ENCODE assay signal across 9 mouse cellular contexts in genomic region chr9:20812537-20813271, GRCm38 (mm10). TPM values are rescaled to one million over a fixed set of nuclear protein-coding genes. Genes with fewer than 3 reads are reported as not detected.
DNase-seq lines count a peak whose midpoint lies in the region; ATAC-seq and TF ChIP-seq lines count a peak whose summit lies in the region.
"Had no signal": no experiment of that assay in that cellular context is flagged by ENCODE, and none has a peak within 500 bp of the region (broad histone marks: within the 10 kb centered on the region; RNA-seq: fewer than 3 reads in every experiment).

No protein-coding gene starts in this region.

- H3K27ac ChIP-seq in forebrain, postnatal 0 days (ENCODE audit: low read depth, low read length), result no peak overlapping the region
- no peak overlapping the region for H3K27ac ChIP-seq in forebrain, embryonic 16.5 days (ENCODE audit: low read length)
- no peak overlapping the region for H3K27ac ChIP-seq in heart, embryonic 15.5 days
- no peak overlapping the region for H3K27ac ChIP-seq in liver, embryonic 13.5 days

- H3K4me1 ChIP-seq in forebrain, postnatal 0 days (ENCODE audit: insufficient read depth), result no peaks in the 10 kb centered on the region
- peaks cover 5% of the 10 kb centered on the region; the same call in 1 of the 2 replicates for H3K4me1 ChIP-seq in forebrain, embryonic 16.5 days (replicated peaks; ENCODE audit: control insufficient read depth, insufficient read depth, low read length)
- peaks cover 11% of the 10 kb centered on the region for H3K4me1 ChIP-seq in heart, embryonic 15.5 days (replicated peaks)
- H3K4me1 ChIP-seq in liver, embryonic 13.5 days (replicated peaks), result peaks cover 14% of the 10 kb centered on the region

- no peak for DNase-seq in forebrain, postnatal 0 days
- DNase-seq in CD4-positive helper T cell, adult 2 months (ENCODE audit: low read depth, low spot score), result peak; percentile 17
- peak; percentile 69 for DNase-seq in embryo, embryonic 10.5 days (ENCODE audit: low spot score)
- peak; percentile 16 for DNase-seq in liver, embryonic 13.5 days
- peak; percentile 29 for DNase-seq in yolk sac, embryonic 10.5 days (ENCODE audit: low spot score)
- no peak for DNase-seq in cerebellum, postnatal 4 days (ENCODE audit: low spot score in 2 of 2)

- TF ChIP-seq CTCF in forebrain, postnatal 0 days (IDR thresholded peaks at IDR 0.05; ENCODE audit: low read depth), result 0 out of 2 replicates have a peak, but pooled peaks have one; percentile 23

- WGBS in forebrain, postnatal 0 days, result 20% methylated on average over 19 of the region's 19 CpGs
- 14% methylated on average over 19 of the region's 19 CpGs for WGBS in forebrain, embryonic 16.5 days
- WGBS in heart, embryonic 15.5 days, result 13% methylated on average over 19 of the region's 19 CpGs
- WGBS in liver, embryonic 13.5 days (ENCODE audit: insufficient replicate concordance), result 11% methylated on average over 19 of the region's 19 CpGs

- no peak overlapping the region for H3K4me2 ChIP-seq in forebrain, postnatal 0 days (ENCODE audit: low read depth)
- H3K4me2 ChIP-seq in forebrain, embryonic 16.5 days (ENCODE audit: low read length), result no peak overlapping the region
- H3K4me2 ChIP-seq in heart, embryonic 15.5 days, result 0 out of 2 replicates have a peak overlapping the region, but pooled peaks have one; percentile 2
- no peak overlapping the region for H3K4me2 ChIP-seq in liver, embryonic 13.5 days

- H3K4me3 ChIP-seq in forebrain, postnatal 0 days (ENCODE audit: low read depth, low read length), result no peak overlapping the region
- H3K4me3 ChIP-seq in forebrain, embryonic 16.5 days (replicated peaks; ENCODE audit: low read length), result no peak overlapping the region
- no peak overlapping the region for H3K4me3 ChIP-seq in heart, embryonic 15.5 days
- no peak overlapping the region for H3K4me3 ChIP-seq in liver, embryonic 13.5 days (replicated peaks)

- ATAC-seq in forebrain, postnatal 0 days, result peak; percentile 32; the same call in 1 of the 2 replicates
- ATAC-seq in forebrain, embryonic 16.5 days, result no peak
- ATAC-seq in heart, embryonic 15.5 days (replicated peaks; ENCODE audit: insufficient number of reproducible peaks, insufficient read depth, low FRiP score, low read depth), result no peak
- ATAC-seq in liver, embryonic 13.5 days (ENCODE audit: low read depth), result no peak

- peaks cover 3% of the 10 kb centered on the region for H3K27me3 ChIP-seq in forebrain, postnatal 0 days (ENCODE audit: insufficient read depth, low read length)
- H3K27me3 ChIP-seq in forebrain, embryonic 16.5 days (replicated peaks; ENCODE audit: control insufficient read depth, insufficient read depth, low read length), result 0 out of 2 replicates have a peak, but pooled peaks cover 5% of the 10 kb centered on the region
- H3K27me3 ChIP-seq in heart, embryonic 15.5 days, result peaks cover 48% of the 10 kb centered on the region
- peaks cover 53% of the 10 kb centered on the region for H3K27me3 ChIP-seq in liver, embryonic 13.5 days

- no peaks in the 10 kb centered on the region for H3K9me3 ChIP-seq in forebrain, postnatal 0 days (ENCODE audit: low read length)
- H3K9me3 ChIP-seq in forebrain, embryonic 16.5 days (ENCODE audit: control insufficient read depth, low read length), result no peaks in the 10 kb centered on the region
- H3K9me3 ChIP-seq in heart, embryonic 15.5 days (replicated peaks), result no peaks in the 10 kb centered on the region
- H3K9me3 ChIP-seq in liver, embryonic 13.5 days (replicated peaks), result no peaks in the 10 kb centered on the region

- no peaks in the 10 kb centered on the region for H3K36me3 ChIP-seq in forebrain, postnatal 0 days (ENCODE audit: insufficient read depth)
- no peaks in the 10 kb centered on the region for H3K36me3 ChIP-seq in forebrain, embryonic 16.5 days (ENCODE audit: control insufficient read depth, insufficient read depth)
- no peaks in the 10 kb centered on the region for H3K36me3 ChIP-seq in heart, embryonic 15.5 days
- H3K36me3 ChIP-seq in liver, embryonic 13.5 days, result no peaks in the 10 kb centered on the region

- H3K9ac ChIP-seq in forebrain, postnatal 0 days, result no peak overlapping the region
- H3K9ac ChIP-seq in forebrain, embryonic 16.5 days (replicated peaks; ENCODE audit: low read depth, low read length), result no peak overlapping the region
- no peak overlapping the region for H3K9ac ChIP-seq in heart, embryonic 15.5 days
- H3K9ac ChIP-seq in liver, embryonic 13.5 days, result no peak overlapping the region

RNA-seq across cellular contexts. Expression of gene Col5a3, which starts 2.2 kb away (rescaled TPM):
- total RNA-seq in forebrain, postnatal 0 days (2014; rRNA removed), result 1.2 and 3.7 TPM in 2 replicates
- 0.40 TPM in 2 replicates for polyA plus RNA-seq in forebrain, postnatal 0 days (2015; fragmentation: Nextera tagmentation; extraction: Ambion mirVana)
- 0.26 and 0.33 TPM in 2 replicates for polyA plus RNA-seq in forebrain, embryonic 16.5 days (2015; fragmentation: Nextera tagmentation; extraction: Ambion mirVana)
- 1.1 and 3.2 TPM in 2 replicates for polyA plus RNA-seq in heart, embryonic 15.5 days (2015; fragmentation: Nextera tagmentation; extraction: Ambion mirVana)
- polyA plus RNA-seq in liver, embryonic 13.5 days (2015; fragmentation: Nextera tagmentation; extraction: Ambion mirVana), result 0.01 and 0.06 TPM in 2 replicates

RNA-seq across cellular contexts. Expression of gene Rdh8, which starts 5.6 kb away (rescaled TPM):
- total RNA-seq in forebrain, postnatal 0 days (2014; rRNA removed), result not detected in 2 replicates
- not detected in 2 replicates for polyA plus RNA-seq in forebrain, postnatal 0 days (2015; fragmentation: Nextera tagmentation; extraction: Ambion mirVana)
- not detected in 2 replicates for polyA plus RNA-seq in forebrain, embryonic 16.5 days (2015; fragmentation: Nextera tagmentation; extraction: Ambion mirVana)
- not detected in 2 replicates for polyA plus RNA-seq in heart, embryonic 15.5 days (2015; fragmentation: Nextera tagmentation; extraction: Ambion mirVana)
- not detected in 2 replicates for polyA plus RNA-seq in liver, embryonic 13.5 days (2015; fragmentation: Nextera tagmentation; extraction: Ambion mirVana)
- total RNA-seq: left cerebral cortex, postnatal 25 days had no signal

RNA-seq across cellular contexts. Expression of gene A230050P20Rik, which starts 55.7 kb away (rescaled TPM):
- 18.0 and 22.1 TPM in 2 replicates for total RNA-seq in forebrain, postnatal 0 days (2014; rRNA removed)
- polyA plus RNA-seq in forebrain, postnatal 0 days (2015; fragmentation: Nextera tagmentation; extraction: Ambion mirVana), result 5.0 and 19.6 TPM in 2 replicates
- polyA plus RNA-seq in forebrain, embryonic 16.5 days (2015; fragmentation: Nextera tagmentation; extraction: Ambion mirVana), result 4.6 and 8.8 TPM in 2 replicates
- polyA plus RNA-seq in heart, embryonic 15.5 days (2015; fragmentation: Nextera tagmentation; extraction: Ambion mirVana), result 7.1 and 13.4 TPM in 2 replicates
- polyA plus RNA-seq in liver, embryonic 13.5 days (2015; fragmentation: Nextera tagmentation; extraction: Ambion mirVana), result 4.2 and 4.8 TPM in 2 replicates

Comparison
In these comparisons a context has a peak if more than half of its experiments do, and no peak if none do; other contexts are left out.
1. DNase-seq: peak in CD4-positive helper T cell, adult 2 months (single experiment), embryo, embryonic 10.5 days (single experiment), liver, embryonic 13.5 days (single experiment) and yolk sac, embryonic 10.5 days (single experiment); none in forebrain, postnatal 0 days (single experiment) and cerebellum, postnatal 4 days (0 of 2).